ENCODE assay signal across 25 mouse cellular contexts in genomic region chr17:50128392-50128791, GRCm38 (mm10).
"Had no signal": no experiment of that assay in that cellular context is flagged by ENCODE, and none has a peak within 500 bp of the region (broad histone marks: within the 10 kb centered on the region; RNA-seq: fewer than 3 reads in every experiment).

No protein-coding gene starts in this region.

- ATAC-seq: forebrain, postnatal 0 days; hindbrain, postnatal 0 days; intestine, embryonic 16.5 days had no signal

- H3K36me3 ChIP-seq: heart, embryonic 10.5 days; heart, embryonic 12.5 days; hindbrain, embryonic 13.5 days; hindbrain, embryonic 15.5 days; kidney, embryonic 15.5 days; limb, embryonic 10.5 days; limb, embryonic 12.5 days; liver, embryonic 13.5 days had no signal

- H3K9ac ChIP-seq: forebrain, postnatal 0 days; heart, embryonic 12.5 days; hindbrain, embryonic 13.5 days; hindbrain, embryonic 15.5 days; kidney, embryonic 15.5 days; limb, embryonic 12.5 days; liver, embryonic 13.5 days had no signal

- H3K27ac ChIP-seq: heart, embryonic 10.5 days; hindbrain, embryonic 13.5 days; hindbrain, embryonic 15.5 days; hindbrain, postnatal 0 days; kidney, embryonic 15.5 days; layer of hippocampus, adult 2 months; left cerebral cortex, adult 2 months; limb, embryonic 10.5 days; limb, embryonic 12.5 days; liver, embryonic 13.5 days had no signal

- H3K9me3 ChIP-seq: heart, embryonic 10.5 days; hindbrain, embryonic 13.5 days; hindbrain, embryonic 15.5 days; kidney, embryonic 15.5 days; limb, embryonic 10.5 days; limb, embryonic 12.5 days; liver, embryonic 13.5 days had no signal

- DNase-seq: forebrain, postnatal 0 days; gastrocnemius, postnatal 10 days; gastrocnemius, postnatal 25 days; heart, adult 11 months; heart, postnatal 10 days; kidney, adult 11 months; kidney, adult 2 months; kidney, adult 9 months; kidney, postnatal 10 days; kidney, postnatal 25 days; kidney, postnatal 4 days; liver; liver, embryonic 13.5 days had no signal

- H3K4me3 ChIP-seq: heart, embryonic 10.5 days; heart, embryonic 12.5 days; hindbrain, embryonic 13.5 days; hindbrain, embryonic 15.5 days; kidney, embryonic 15.5 days; layer of hippocampus, adult 2 months; left cerebral cortex, adult 2 months; limb, embryonic 10.5 days; limb, embryonic 12.5 days; liver, embryonic 13.5 days had no signal

- H3K4me2 ChIP-seq: heart, embryonic 12.5 days; hindbrain, embryonic 13.5 days; hindbrain, embryonic 15.5 days; kidney, embryonic 15.5 days; limb, embryonic 12.5 days; liver, embryonic 11.5 days; liver, embryonic 13.5 days had no signal

- H3K27me3 ChIP-seq: heart, embryonic 12.5 days; hindbrain, embryonic 13.5 days; hindbrain, embryonic 15.5 days; kidney, embryonic 15.5 days; limb, embryonic 12.5 days; liver, embryonic 13.5 days had no signal
